Mouse (Mus musculus) heart, postnatal 0 days (tissue): Measurements from ENCODE around the gene Capn5. TPM values are rescaled to one million over a fixed set of nuclear protein-coding genes. Genes with fewer than 3 reads are reported as not detected.

Experiments
- ATAC-seq: fragments of 200-750 bp; cut with Nextera tagmentation; 2 replicates; pipeline ENCODE4 v1.8.0; 2017; ENCODE audit warnings: low read depth, moderate number of reproducible peaks, moderate library complexity; ENCODE audit not compliant: insufficient read depth
- DNase-seq: peaks from one replicate; pipeline ENCODE4 v3.0.0-alpha.2; 2016; ENCODE audit warnings: low spot score
- H3K27ac ChIP-seq: fragments of 300-500 bp; sonication (generic); 2 replicates; pipeline ENCODE4 v1.5.1; 2014; ENCODE audit warnings: low read depth, mild to moderate bottlenecking
- H3K27me3 ChIP-seq: fragments of 300-500 bp; sonication (generic); 2 replicates; pipeline ENCODE4 v1.6.1; 2014; ENCODE audit warnings: low read length, mixed read lengths; ENCODE audit not compliant: control insufficient read depth, insufficient read depth
- H3K36me3 ChIP-seq: fragments of 300-500 bp; sonication (generic); replicated peaks from 2 replicates; pipeline ENCODE4 v1.6.1; 2014; ENCODE audit warnings: low read length, mixed read lengths; ENCODE audit not compliant: control insufficient read depth, insufficient read depth
- H3K4me1 ChIP-seq: fragments of 300-500 bp; sonication (generic); 2 replicates; pipeline ENCODE4 v1.6.1; 2014; ENCODE audit warnings: antibody characterized with exemption; ENCODE audit not compliant: control insufficient read depth, insufficient read depth
- H3K4me2 ChIP-seq: fragments of 300-500 bp; sonication (generic); 2 replicates; pipeline ENCODE4 v1.6.1; 2014; ENCODE audit warnings: low read depth, mild to moderate bottlenecking, low read length, moderate library complexity
- H3K4me3 ChIP-seq: fragments of 300-500 bp; sonication (generic); 2 replicates; pipeline ENCODE4 v1.5.1; 2014; ENCODE audit warnings: low read depth, low read length
- H3K9ac ChIP-seq: fragments of 300-500 bp; sonication (generic); replicated peaks from 2 replicates; pipeline ENCODE4 v1.6.1; 2014; ENCODE audit warnings: low read depth, low read length, mixed read lengths
- H3K9me3 ChIP-seq: fragments of 300-500 bp; sonication (generic); replicated peaks from 2 replicates; pipeline ENCODE4 v1.6.1; 2016; ENCODE audit warnings: low read length; ENCODE audit not compliant: control insufficient read depth
- CTCF ChIP-seq: IDR thresholded peaks from 2 replicates; pipeline ENCODE4 v1.5.1; 2016; ENCODE audit warnings: antibody characterized with exemption, control low read depth, low read depth
- EP300 ChIP-seq: IDR thresholded peaks from 2 replicates; pipeline ENCODE4 v1.6.1; 2016; ENCODE audit warnings: antibody characterized with exemption, low read depth
- WGBS: fragments of 180-500 bp; shearing (Covaris S2); extraction: QIAGEN DNeasy Blood & Tissue Kit; methylation state at CpG from one replicate; pipeline ENCODE4 v1.1.7; 2014; 5-methylcytosine and 5-hydroxymethylcytosine counted together
- polyA plus RNA-seq: library from polyadenylated mRNA; unstranded; fragments of >200 nt; fragmentation: Nextera tagmentation; extraction: Ambion mirVana; gene quantifications from 2 replicates; pipeline ENCODE4 v1.2.1, GENCODE M21; 2015
- total RNA-seq: library from RNA; depleted of rRNA; stranded (reverse); fragments of >200 nt; gene quantifications from 2 replicates; pipeline ENCODE4 v1.2.3, GENCODE M21; 2014; ENCODE audit warnings: low replicate concordance

The Capn5 gene
- total and polyA plus RNA-seq, 2 experiments from 2014 or later = 1.1 to 5.6 TPM

DNA sequence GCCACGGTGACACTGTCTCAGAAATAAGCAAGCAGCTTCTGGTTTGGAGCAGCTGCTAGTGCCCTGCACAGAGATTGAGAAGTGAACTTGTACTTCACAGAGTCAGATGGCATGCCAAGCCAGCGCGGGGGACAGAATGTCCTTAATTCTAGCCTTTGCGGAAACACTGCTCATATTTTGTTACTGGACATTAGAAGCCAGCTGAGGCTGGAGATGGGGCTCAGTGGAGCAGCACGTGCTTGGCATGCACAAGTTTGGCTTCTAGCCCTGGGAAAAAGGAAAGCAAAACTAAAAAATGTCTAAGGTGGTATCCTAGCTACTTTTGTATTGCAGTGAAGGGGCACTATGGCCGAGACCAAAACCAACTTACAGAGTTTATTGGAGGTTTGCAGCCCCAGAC, 7.3 kb upstream of the Capn5 start:
- H3K27ac ChIP-seq = no peak overlapping the region
- no peak overlapping the region for H3K4me2 ChIP-seq
- H3K36me3 ChIP-seq = no peaks in the 10 kb centered on the region
- DNase-seq = no peak
- H3K4me1 ChIP-seq = no peaks in the 10 kb centered on the region
- H3K27me3 ChIP-seq = no peaks in the 10 kb centered on the region
- no peak for TF ChIP-seq CTCF
- no peak for TF ChIP-seq EP300
- 65% methylated on average over 6 of the region's 6 CpGs for WGBS
- no peak for ATAC-seq
- H3K9me3 ChIP-seq = no peaks in the 10 kb centered on the region
- H3K9ac ChIP-seq = no peak overlapping the region
- no peak overlapping the region for H3K4me3 ChIP-seq

DNA sequence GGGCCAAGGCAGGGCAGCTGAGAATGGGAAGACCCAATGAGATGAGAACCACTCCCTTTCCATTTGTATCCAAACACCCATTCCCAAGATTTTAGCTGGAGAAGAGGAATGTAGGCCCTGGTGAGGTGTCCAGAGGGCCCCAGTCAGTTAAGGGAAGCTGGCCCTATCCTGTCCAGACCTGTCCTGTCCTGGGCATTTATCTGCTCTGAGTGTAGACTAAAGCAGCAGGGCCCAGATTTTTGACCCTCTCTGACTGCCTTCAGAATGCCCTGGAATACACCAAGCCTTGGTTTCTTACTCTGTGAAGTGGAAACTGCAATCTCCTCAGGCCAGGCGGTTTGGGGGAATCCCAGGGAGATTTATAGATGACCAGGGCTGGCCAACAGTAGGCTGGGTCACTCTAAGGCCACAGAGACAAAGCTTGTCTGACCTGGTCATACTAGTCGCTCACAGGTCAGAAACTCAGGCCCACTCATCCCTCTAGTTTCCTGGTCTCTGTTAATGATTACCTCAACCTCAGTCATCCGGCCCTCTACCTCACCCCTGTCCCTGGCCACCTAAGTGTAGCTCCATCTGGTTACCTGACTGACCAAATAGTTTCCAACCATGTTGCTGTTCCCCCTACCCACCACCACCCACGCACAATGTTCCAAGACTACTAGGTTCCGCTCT, 622 bp upstream of the Capn5 start:
- ATAC-seq = peak; percentile 36
- 95% methylated on average over 5 of the region's 5 CpGs for WGBS
- peak overlapping the region; percentile 80 for H3K4me2 ChIP-seq
- H3K27ac ChIP-seq = no peak overlapping the region
- H3K36me3 ChIP-seq = no peaks in the 10 kb centered on the region
- H3K9me3 ChIP-seq = no peaks in the 10 kb centered on the region
- H3K4me1 ChIP-seq = no peaks in the 10 kb centered on the region
- DNase-seq = no peak
- no peak for TF ChIP-seq EP300
- no peak for TF ChIP-seq CTCF
- peak overlapping the region; percentile 72 for H3K4me3 ChIP-seq
- H3K9ac ChIP-seq = 0 out of 2 replicates have a peak overlapping the region, but pooled peaks have one; percentile 51
- no peaks in the 10 kb centered on the region for H3K27me3 ChIP-seq

DNA sequence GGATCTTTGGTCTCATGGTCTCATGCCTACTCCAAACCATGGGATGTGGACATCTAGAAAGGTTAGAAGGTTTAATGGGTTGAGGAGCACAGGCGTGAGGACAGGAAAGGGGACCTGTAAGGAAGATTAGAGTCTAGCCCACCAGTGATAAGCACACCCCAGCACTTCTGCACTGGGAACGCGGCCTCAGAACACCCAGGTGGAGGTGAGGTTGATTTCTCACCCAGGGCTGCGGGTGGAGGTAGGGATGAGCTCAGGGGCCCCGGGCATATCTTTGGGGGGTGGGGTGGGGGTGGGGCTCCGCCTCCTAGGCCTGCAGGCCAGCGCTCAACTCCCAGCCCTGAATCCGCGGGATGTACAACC, 527 bp downstream of the Capn5 start:
- 6% methylated on average over 9 of the region's 9 CpGs for WGBS
- Histone ChIP-seq H3K4me1 (no peaks in the 10 kb centered on the region), H3K4me2 (peak overlapping the region; percentile 80), H3K9ac (peak overlapping the region; percentile 51; the same call in 1 of the 2 replicates), H3K4me3 (peak overlapping the region; percentile 72), H3K27me3 (no peaks in the 10 kb centered on the region), H3K27ac (no peak overlapping the region), H3K9me3 (no peaks in the 10 kb centered on the region), H3K36me3 (no peaks in the 10 kb centered on the region)
- no peak; the same call in 1 of the 2 replicates for ATAC-seq
- DNase-seq = no peak
- TF ChIP-seq EP300 (no peak), CTCF (no peak)

DNA sequence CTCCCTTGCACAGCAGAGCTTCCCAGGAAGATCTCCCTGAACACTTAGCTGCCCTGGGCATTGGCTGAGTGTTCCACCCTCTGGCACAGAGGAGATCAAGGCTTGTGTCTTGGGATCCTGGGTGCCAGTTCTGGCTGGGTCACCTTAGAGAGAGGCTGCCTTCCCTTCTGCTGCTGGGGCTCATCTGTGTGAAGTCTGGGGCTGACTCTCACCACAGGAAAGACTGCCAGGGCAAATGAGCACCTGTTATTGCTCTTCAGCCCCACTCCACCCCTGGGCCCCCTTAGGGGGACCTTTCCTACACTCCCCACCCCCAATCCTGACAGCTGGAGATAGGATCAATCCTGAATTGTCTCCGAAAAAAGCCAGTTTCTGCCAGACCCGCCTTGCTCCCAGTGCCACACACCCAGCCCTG, 996 bp downstream of the Capn5 start:
- H3K4me3 ChIP-seq = peak overlapping the region; percentile 72
- WGBS = 51% methylated on average over 2 of the region's 2 CpGs
- H3K27me3 ChIP-seq = no peaks in the 10 kb centered on the region
- ATAC-seq (no peak), DNase-seq (no peak)
- no peaks in the 10 kb centered on the region for H3K4me1 ChIP-seq
- no peak overlapping the region for H3K27ac ChIP-seq
- no peaks in the 10 kb centered on the region for H3K36me3 ChIP-seq
- no peak overlapping the region for H3K9ac ChIP-seq
- H3K4me2 ChIP-seq = peak overlapping the region; percentile 80
- no peaks in the 10 kb centered on the region for H3K9me3 ChIP-seq
- TF ChIP-seq CTCF = no peak
- TF ChIP-seq EP300 = no peak

DNA sequence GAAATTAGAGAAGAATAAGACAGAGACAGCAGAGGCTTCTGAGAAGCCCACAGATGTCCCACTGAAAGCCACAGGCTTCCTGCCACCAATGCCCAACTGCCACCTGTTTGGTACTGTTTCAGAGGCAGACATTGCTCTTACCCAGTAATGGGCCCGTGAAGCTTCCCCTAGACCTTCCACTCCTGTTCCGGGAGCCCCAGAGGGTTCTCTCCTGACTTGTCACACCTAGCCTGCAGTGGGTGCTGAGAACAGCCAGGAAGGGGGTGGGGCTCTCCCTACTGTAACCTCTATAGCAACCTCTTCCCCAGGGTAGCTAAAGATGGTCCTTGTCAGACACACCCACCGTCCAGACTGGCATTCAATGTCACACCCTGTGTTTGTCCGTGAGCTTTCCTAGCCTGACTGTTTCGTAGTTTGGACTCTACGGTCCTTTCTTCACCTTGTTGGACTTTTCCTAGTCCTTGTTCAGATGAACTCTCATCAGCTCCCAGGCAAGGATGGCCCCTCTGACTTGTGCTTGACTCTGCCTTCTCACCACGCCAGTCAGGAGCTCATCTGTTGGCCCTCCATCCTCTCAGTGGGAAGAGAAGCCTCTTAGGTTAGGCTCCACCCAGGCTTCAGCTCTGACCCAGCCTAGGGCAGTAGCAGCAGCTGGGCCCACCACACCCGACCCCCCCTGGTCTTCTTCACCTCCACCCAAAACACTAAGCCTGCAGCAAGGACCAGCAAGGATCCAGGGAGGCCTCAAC, 1.6 kb downstream of the Capn5 start:
- Histone ChIP-seq H3K27ac (no peak overlapping the region), H3K4me2 (peak overlapping the region; percentile 80; the same call in 1 of the 2 replicates), H3K27me3 (no peaks in the 10 kb centered on the region), H3K9ac (no peak overlapping the region), H3K4me3 (no peak overlapping the region), H3K4me1 (no peaks in the 10 kb centered on the region), H3K36me3 (no peaks in the 10 kb centered on the region), H3K9me3 (no peaks in the 10 kb centered on the region)
- TF ChIP-seq EP300 (no peak), CTCF (no peak)
- ATAC-seq (no peak), DNase-seq (no peak)
- WGBS = 70% methylated on average over 8 of the region's 8 CpGs
